Mouse (Mus musculus): ENCODE measurements at regions not wholly inside any gene's neighbourhood (a gene's known extent, or its start where the extent isn't known, plus 50 kb on each side); places are given as distances from the start of the nearest gene placed in this dataset.

DNA sequence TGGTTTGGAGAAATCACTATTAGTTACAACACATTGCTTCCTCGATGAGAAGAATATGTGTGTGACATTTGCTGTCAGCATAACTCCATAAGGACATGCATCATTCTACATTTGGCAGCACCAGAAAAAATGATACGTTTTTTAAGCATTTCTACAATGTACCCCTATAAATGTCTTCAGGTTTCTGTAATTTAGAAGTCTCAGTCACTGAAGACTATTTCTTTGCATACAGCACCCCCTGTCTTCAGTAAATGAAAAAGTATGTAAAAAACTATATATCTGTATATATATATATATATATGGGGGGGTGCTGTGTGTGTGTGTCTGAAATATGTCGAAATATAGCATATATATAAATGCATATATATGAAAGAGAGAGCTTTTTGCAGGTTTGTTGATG, 633.9 kb downstream of the Pla2g4a start:
- H3K4me3 ChIP-seq (ENCODE audit: control insufficient read depth in 1 of 2, insufficient read depth in 1 of 2, low read depth in 2 of 2, low read length in 2 of 2), result no peak overlapping the region
- no peaks in the 10 kb centered on the region for H3K27me3 ChIP-seq (ENCODE audit: control insufficient read depth in 1 of 2, insufficient read depth in 2 of 2, low read length in 2 of 2)
- no peak overlapping the region for H3K27ac ChIP-seq (ENCODE audit: control insufficient read depth, low read depth, low read length)
- no peaks in the 10 kb centered on the region for H3K4me1 ChIP-seq (ENCODE audit: control insufficient read depth in 1 of 2, insufficient read depth in 2 of 2, low read length in 2 of 2)
- no peaks in the 10 kb centered on the region for H3K79me2 ChIP-seq (ENCODE audit: control insufficient read depth, insufficient read depth, low read length, poor library complexity)
- peak; percentile 53 for TF ChIP-seq RAD21 (IDR thresholded peaks at IDR 0.05; ENCODE audit: low read depth, low read length)
- peak in 1 of 3 experiments; percentile 10; a peak in 1 of 6 replicates for TF ChIP-seq CTCF (IDR thresholded peaks at IDR 0.05 in 2 of 3, conservative IDR thresholded peaks at IDR 0.05 in 1 of 3; ENCODE audit: control insufficient read depth in 1 of 3, insufficient read depth in 1 of 3, low read depth in 2 of 3, low read length in 3 of 3, poor library complexity in 1 of 3, severe bottlenecking in 1 of 3)
- TF ChIP-seq ETS1 (IDR thresholded peaks at IDR 0.05; ENCODE audit: low read depth, low read length), result no peak
- no peak for TF ChIP-seq MYB (IDR thresholded peaks at IDR 0.05; ENCODE audit: low read depth, low read length)
- H3K36me3 ChIP-seq (ENCODE audit: control insufficient read depth in 1 of 2, insufficient read depth in 2 of 2, low read length in 2 of 2), result no peaks in the 10 kb centered on the region
- DNase-seq (ENCODE audit: low read depth, low spot score), result peak; percentile 26
- H3K9me3 ChIP-seq (replicated peaks; ENCODE audit: insufficient read depth, low read length), result no peaks in the 10 kb centered on the region
- no peak overlapping the region for H3K9ac ChIP-seq (ENCODE audit: control insufficient read depth, low read depth, low read length, poor library complexity, severe bottlenecking)

DNA sequence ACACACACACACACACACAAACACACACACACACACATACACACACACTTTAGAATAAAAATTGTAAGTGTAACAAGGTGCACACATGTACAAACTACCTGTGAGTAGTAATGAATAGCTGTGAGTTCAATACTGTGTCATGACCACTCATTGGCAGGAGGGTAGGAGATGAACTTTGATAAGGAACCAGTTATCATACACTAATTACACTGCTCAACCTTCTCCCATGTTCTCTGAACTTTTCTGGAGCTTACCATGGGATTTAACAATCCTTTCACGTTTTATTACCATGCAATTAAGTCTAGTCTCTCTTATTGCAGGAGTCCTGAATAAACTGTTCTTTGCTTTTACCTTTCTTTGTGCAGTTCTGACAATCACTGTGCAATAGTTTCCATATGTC, 638.0 kb downstream of the Pla2g4a start:
- DNase-seq (ENCODE audit: low read depth, low spot score), result no peak
- TF ChIP-seq ZMIZ1 (IDR thresholded peaks at IDR 0.05; ENCODE audit: low read depth, low read length) (no peak), USF2 (IDR thresholded peaks at IDR 0.05; ENCODE audit: borderline replicate concordance in 1 of 2, insufficient read depth in 1 of 2, low read depth in 1 of 2, low read length in 2 of 2) (no peak), SMC3 (IDR thresholded peaks at IDR 0.05; ENCODE audit: low read depth, low read length) (no peak), MYB (IDR thresholded peaks at IDR 0.05; ENCODE audit: low read depth, low read length) (no peak), GABPA (IDR thresholded peaks at IDR 0.05; ENCODE audit: low read depth, low read length) (no peak), USF1 (IDR thresholded peaks at IDR 0.05; ENCODE audit: low read depth, low read length) (no peak), CHD1 (IDR thresholded peaks at IDR 0.05; ENCODE audit: low read depth, low read length) (no peak)
- no peaks in the 10 kb centered on the region for H3K27me3 ChIP-seq (ENCODE audit: control insufficient read depth in 1 of 2, insufficient read depth in 2 of 2, low read length in 2 of 2)
- H3K79me2 ChIP-seq (ENCODE audit: control insufficient read depth, insufficient read depth, low read length, poor library complexity), result no peaks in the 10 kb centered on the region
- H3K9ac ChIP-seq (ENCODE audit: control insufficient read depth, low read depth, low read length, poor library complexity, severe bottlenecking), result no peak overlapping the region
- no peak overlapping the region for H3K4me3 ChIP-seq (ENCODE audit: control insufficient read depth in 1 of 2, insufficient read depth in 1 of 2, low read depth in 2 of 2, low read length in 2 of 2)
- no peaks in the 10 kb centered on the region for H3K36me3 ChIP-seq (ENCODE audit: control insufficient read depth in 1 of 2, insufficient read depth in 2 of 2, low read length in 2 of 2)
- no peak overlapping the region for H3K27ac ChIP-seq (ENCODE audit: control insufficient read depth, low read depth, low read length)
- H3K4me1 ChIP-seq (ENCODE audit: control insufficient read depth in 1 of 2, insufficient read depth in 2 of 2, low read length in 2 of 2), result no peaks in the 10 kb centered on the region
- no peaks in the 10 kb centered on the region for H3K9me3 ChIP-seq (replicated peaks; ENCODE audit: insufficient read depth, low read length)

- no peaks in the 10 kb centered on the region for H3K9me3 ChIP-seq (replicated peaks; ENCODE audit: insufficient read depth, low read length)
- DNase-seq (ENCODE audit: low read depth, low spot score), result peak; percentile 32
- H3K36me3 ChIP-seq (ENCODE audit: control insufficient read depth in 1 of 2, insufficient read depth in 2 of 2, low read length in 2 of 2), result no peaks in the 10 kb centered on the region
- no peaks in the 10 kb centered on the region for H3K27me3 ChIP-seq (ENCODE audit: control insufficient read depth in 1 of 2, insufficient read depth in 2 of 2, low read length in 2 of 2)
- H3K79me2 ChIP-seq (ENCODE audit: control insufficient read depth, insufficient read depth, low read length, poor library complexity), result no peaks in the 10 kb centered on the region
- H3K4me3 ChIP-seq (ENCODE audit: control insufficient read depth in 1 of 2, insufficient read depth in 1 of 2, low read depth in 2 of 2, low read length in 2 of 2), result no peak overlapping the region
- no peak overlapping the region for H3K27ac ChIP-seq (ENCODE audit: control insufficient read depth, low read depth, low read length)
- no peak overlapping the region for H3K9ac ChIP-seq (ENCODE audit: control insufficient read depth, low read depth, low read length, poor library complexity, severe bottlenecking)
- peaks cover 0 to 2% of the 10 kb centered on the region in 2 experiments; a peak in 1 of 4 replicates for H3K4me1 ChIP-seq (ENCODE audit: control insufficient read depth in 1 of 2, insufficient read depth in 2 of 2, low read length in 2 of 2)
- TF ChIP-seq ZKSCAN1 (IDR thresholded peaks at IDR 0.05; ENCODE audit: low read depth, low read length), result no peak
- TF ChIP-seq USF2 (IDR thresholded peaks at IDR 0.05; ENCODE audit: borderline replicate concordance in 1 of 2, insufficient read depth in 1 of 2, low read depth in 1 of 2, low read length in 2 of 2), result no peak
- no peak for TF ChIP-seq E2F4 (IDR thresholded peaks at IDR 0.05; ENCODE audit: borderline replicate concordance, low read depth, low read length)
- TF ChIP-seq MAZ (IDR thresholded peaks at IDR 0.05; ENCODE audit: low read depth, low read length), result no peak
- TF ChIP-seq POLR2AphosphoS5 (IDR thresholded peaks at IDR 0.05; ENCODE audit: borderline replicate concordance, low read depth, low read length), result no peak
- TF ChIP-seq KAT2A (conservative IDR thresholded peaks at IDR 0.05; ENCODE audit: low read depth, low read length), result no peak
- TF ChIP-seq NELFE (IDR thresholded peaks at IDR 0.05; ENCODE audit: low read depth, low read length), result no peak
- TF ChIP-seq ELF1 (IDR thresholded peaks at IDR 0.05; ENCODE audit: low read depth, low read length), result no peak
- no peak for TF ChIP-seq SMC3 (IDR thresholded peaks at IDR 0.05; ENCODE audit: low read depth, low read length)
- TF ChIP-seq HCFC1 (IDR thresholded peaks at IDR 0.05; ENCODE audit: low read depth, low read length), result no peak
- no peak for TF ChIP-seq TBP (IDR thresholded peaks at IDR 0.05; ENCODE audit: low read depth, low read length)
- TF ChIP-seq ETS1 (IDR thresholded peaks at IDR 0.05; ENCODE audit: low read depth, low read length), result peak; percentile 46; the same call in 1 of the 2 replicates
- no peak for TF ChIP-seq UBTF (IDR thresholded peaks at IDR 0.05; ENCODE audit: borderline replicate concordance, insufficient read depth, low read depth, low read length)
- no peak for TF ChIP-seq USF1 (IDR thresholded peaks at IDR 0.05; ENCODE audit: low read depth, low read length)
- TF ChIP-seq RCOR1 (IDR thresholded peaks at IDR 0.05; ENCODE audit: low read depth, low read length), result peak; percentile 52; the same call in 1 of the 2 replicates
- no peak for TF ChIP-seq TAL1 (IDR thresholded peaks at IDR 0.05; ENCODE audit: low read length)
- no peak for TF ChIP-seq JUND (IDR thresholded peaks at IDR 0.05; ENCODE audit: low read depth, low read length)
- TF ChIP-seq ZC3H11A (IDR thresholded peaks at IDR 0.05; ENCODE audit: low read depth, low read length), result no peak
- no peak for TF ChIP-seq MYC (IDR thresholded peaks at IDR 0.05; ENCODE audit: low read depth, low read length)
These were observed 671.4 kb downstream of the Pla2g4a start for GRCm38 (mm10) chr1:149289725-149290124.
